Mouse (Mus musculus) CH12.LX (cell line): ENCODE data around the gene Prkce. TPM values are rescaled to one million over a fixed set of nuclear protein-coding genes. Genes with fewer than 3 reads are reported as not detected.

Experiments
- DNase-seq: peaks from one replicate; pipeline ENCODE4 v3.0.0-alpha.2; 2013; ENCODE audit errors: extremely low read depth
- H3K27ac ChIP-seq: 2 replicates; pipeline ENCODE4 v1.5.1; 2012; ENCODE audit warnings: low read depth, mild to moderate bottlenecking, control low read depth, moderate library complexity; ENCODE audit not compliant: insufficient read depth
- H3K27me3 ChIP-seq: replicated peaks from 2 replicates; pipeline ENCODE3; 2012; ENCODE audit warnings: inconsistent platforms
- H3K36me3 ChIP-seq, 2 experiments: replicated peaks in 1 of 2; 2 replicates each; pipeline versions ENCODE3 to v1.6.1; 2012; ENCODE audit warnings: inconsistent platforms in 1 of 2, low read length in 1 of 2, mild to moderate bottlenecking in 1 of 2, mixed read lengths in 1 of 2, moderate library complexity in 1 of 2; ENCODE audit not compliant: control insufficient read depth in 1 of 2, insufficient read depth in 1 of 2
- H3K4me1 ChIP-seq, 2 experiments: 2 replicates each; pipeline ENCODE4 v1.6.1; 2012; ENCODE audit warnings: inconsistent platforms in 1 of 2, moderate library complexity in 1 of 2; ENCODE audit not compliant: insufficient read depth in 2 of 2, control insufficient read depth in 1 of 2
- H3K4me2 ChIP-seq: 2 replicates; pipeline ENCODE4 v1.6.1; 2012; ENCODE audit warnings: low read depth, mild to moderate bottlenecking, control low read depth; ENCODE audit not compliant: poor library complexity, insufficient read depth, severe bottlenecking
- H3K4me3 ChIP-seq, 3 experiments: fragments of 150-350 bp in 1 of 3; sonication (generic) in 1 of 3; replicated peaks in 1 of 3; 2 replicates each; pipeline versions ENCODE3 to v1.5.1; 2011 to 2012; ENCODE audit warnings: low read depth in 2 of 3, low read length in 2 of 3, mild to moderate bottlenecking in 2 of 3, moderate library complexity in 2 of 3, control low read depth in 1 of 3, improper control_type of control experiment in 1 of 3, inconsistent platforms in 1 of 3, mixed read lengths in 1 of 3; ENCODE audit not compliant: poor library complexity in 1 of 3
- H3K79me2 ChIP-seq: replicated peaks from 2 replicates; pipeline ENCODE4 v1.6.1; 2012; ENCODE audit warnings: mild to moderate bottlenecking, moderate library complexity; ENCODE audit not compliant: control insufficient read depth, poor library complexity, insufficient read depth, severe bottlenecking; ENCODE audit errors: extremely low read depth
- H3K9ac ChIP-seq: 2 replicates; pipeline ENCODE4 v1.6.1; 2012; ENCODE audit warnings: low read depth, mild to moderate bottlenecking, control low read depth, moderate library complexity; ENCODE audit not compliant: insufficient read depth
- H3K9me3 ChIP-seq: replicated peaks from 2 replicates; pipeline ENCODE3; 2012; ENCODE audit warnings: low read length, inconsistent platforms, mixed read lengths
- CTCF ChIP-seq, 2 experiments: IDR thresholded peaks in 1 of 2; conservative IDR thresholded peaks in 1 of 2; 2 replicates each; pipeline ENCODE4 v1.5.1; 2011 to 2012; ENCODE audit warnings: low read depth in 2 of 2, low read length in 2 of 2, improper control_type of control experiment in 1 of 2, inconsistent platforms in 1 of 2, mild to moderate bottlenecking in 1 of 2, moderate library complexity in 1 of 2
- E2F4 ChIP-seq: IDR thresholded peaks from 2 replicates; pipeline ENCODE4 v1.6.1; 2011; ENCODE audit warnings: low read depth, low read length, improper control_type of control experiment; ENCODE audit not compliant: insufficient replicate concordance
- ELF1 ChIP-seq: IDR thresholded peaks from 2 replicates; pipeline ENCODE4 v1.6.1; 2014; ENCODE audit warnings: low read depth, mild to moderate bottlenecking, inconsistent platforms, low read length, improper control_type of control experiment
- EP300 ChIP-seq: IDR thresholded peaks from 2 replicates; pipeline ENCODE4 v1.6.1; 2011; ENCODE audit warnings: low read length, improper control_type of control experiment
- GABPA ChIP-seq: IDR thresholded peaks from 2 replicates; pipeline ENCODE4 v1.6.1; 2012; ENCODE audit warnings: low read depth, low read length, improper control_type of control experiment, inconsistent platforms; ENCODE audit not compliant: insufficient replicate concordance
- HCFC1 ChIP-seq: IDR thresholded peaks from 2 replicates; pipeline ENCODE4 v1.6.1; 2012; ENCODE audit warnings: low read depth, mild to moderate bottlenecking, inconsistent platforms, low read length, improper control_type of control experiment
- IRF4 ChIP-seq: IDR thresholded peaks from 2 replicates; pipeline ENCODE4 v1.6.1; 2014; ENCODE audit warnings: low read depth, mild to moderate bottlenecking, inconsistent platforms, low read length, improper control_type of control experiment
- JUN ChIP-seq: IDR thresholded peaks from 2 replicates; pipeline ENCODE4 v1.6.1; 2011; ENCODE audit warnings: low read depth, mild to moderate bottlenecking, low read length, improper control_type of control experiment, moderate library complexity; ENCODE audit not compliant: insufficient read depth
- JUND ChIP-seq: conservative IDR thresholded peaks from 2 replicates; pipeline ENCODE4 v1.6.1; 2011; ENCODE audit warnings: low read depth, low read length, improper control_type of control experiment
- MAFK ChIP-seq: IDR thresholded peaks from 2 replicates; pipeline ENCODE4 v1.6.1; 2011; ENCODE audit warnings: low read length, improper control_type of control experiment; ENCODE audit not compliant: insufficient replicate concordance
- MYC ChIP-seq: IDR thresholded peaks from 2 replicates; pipeline ENCODE4 v1.6.1; 2011; ENCODE audit warnings: low read depth, mild to moderate bottlenecking, improper control_type of control experiment, low read length
- NELFE ChIP-seq: IDR thresholded peaks from 2 replicates; pipeline ENCODE4 v1.6.1; 2011; ENCODE audit warnings: low read depth, low read length, improper control_type of control experiment
- NRF1 ChIP-seq: IDR thresholded peaks from 2 replicates; pipeline ENCODE4 v1.6.1; 2014; ENCODE audit warnings: low read depth, mild to moderate bottlenecking, inconsistent platforms, low read length, improper control_type of control experiment, moderate library complexity
- POLR2AphosphoS2 ChIP-seq: IDR thresholded peaks from 2 replicates; pipeline ENCODE4 v1.6.1; 2011; ENCODE audit warnings: low read depth, low read length, improper control_type of control experiment
- RAD21 ChIP-seq: IDR thresholded peaks from 2 replicates; pipeline ENCODE4 v1.6.1; 2011; ENCODE audit warnings: low read depth, mild to moderate bottlenecking, low read length, improper control_type of control experiment, moderate library complexity
- RCOR1 ChIP-seq: conservative IDR thresholded peaks from 2 replicates; pipeline ENCODE4 v1.6.1; 2012; ENCODE audit warnings: low read depth, mild to moderate bottlenecking, inconsistent platforms, low read length, improper control_type of control experiment
- SMC3 ChIP-seq: IDR thresholded peaks from 2 replicates; pipeline ENCODE4 v1.6.1; 2011; ENCODE audit warnings: low read depth, low read length, improper control_type of control experiment
- TBP ChIP-seq: conservative IDR thresholded peaks from 2 replicates; pipeline ENCODE4 v1.6.1; 2011; ENCODE audit warnings: low read depth, low read length, improper control_type of control experiment
- USF2 ChIP-seq: conservative IDR thresholded peaks from 2 replicates; pipeline ENCODE4 v1.6.1; 2011; ENCODE audit warnings: low read depth, low read length, improper control_type of control experiment
- ZC3H11A ChIP-seq: IDR thresholded peaks from 2 replicates; pipeline ENCODE4 v1.6.1; 2012; ENCODE audit warnings: low read depth, mild to moderate bottlenecking, inconsistent platforms, low read length, improper control_type of control experiment
- ZKSCAN1 ChIP-seq: IDR thresholded peaks from 2 replicates; pipeline ENCODE4 v1.6.1; 2012; ENCODE audit warnings: low read depth, inconsistent platforms, low read length, improper control_type of control experiment, borderline replicate concordance
- ZMIZ1 ChIP-seq: IDR thresholded peaks from 2 replicates; pipeline ENCODE4 v1.6.1; 2012; ENCODE audit warnings: low read depth, mild to moderate bottlenecking, inconsistent platforms, low read length, improper control_type of control experiment
- ZNF384 ChIP-seq: IDR thresholded peaks from 2 replicates; pipeline ENCODE4 v1.6.1; 2012; ENCODE audit warnings: low read depth, low read length, improper control_type of control experiment, inconsistent platforms
- dilution Hi-C: fragments of 300-500 bp; cut with MboI; formaldehyde crosslinking; loops from 2 replicates; pipeline ENCODE4 v1.14.3; 2020; ENCODE audit warnings: low sequenced_read_pairs; ENCODE audit not compliant: extremely low pct_unique_long_range_greater_than_20kb, extremely low pct_ligation_motif_present
- in situ Hi-C: fragments of 300-500 bp; cut with MboI; formaldehyde crosslinking; loops from 3 replicates; pipeline ENCODE4 v1.14.3; 2019; ENCODE audit warnings: low sequenced_read_pairs, low pct_ligation_motif_present, low pct_unique_long_range_greater_than_20kb, mixed read lengths
- polyA plus RNA-seq: library from polyadenylated mRNA; unstranded; fragments of >175 nt; gene quantifications from 2 replicates; pipeline ENCODE4 v1.2.1, GENCODE M21; 2012; ENCODE audit warnings: low read depth; ENCODE audit not compliant: insufficient read length
- total RNA-seq, 2 experiments: library from RNA; depleted of rRNA; stranded (reverse); fragments of 300-350 nt in 1 of 2; fragments of >200 nt in 1 of 2; gene quantifications; 2 replicates each; pipeline ENCODE4 v1.2.3; 2012 to 2014

The Prkce gene
- total and polyA plus RNA-seq, 3 experiments, result 4.1 to 13.2 (median 11.4) TPM

DNA sequence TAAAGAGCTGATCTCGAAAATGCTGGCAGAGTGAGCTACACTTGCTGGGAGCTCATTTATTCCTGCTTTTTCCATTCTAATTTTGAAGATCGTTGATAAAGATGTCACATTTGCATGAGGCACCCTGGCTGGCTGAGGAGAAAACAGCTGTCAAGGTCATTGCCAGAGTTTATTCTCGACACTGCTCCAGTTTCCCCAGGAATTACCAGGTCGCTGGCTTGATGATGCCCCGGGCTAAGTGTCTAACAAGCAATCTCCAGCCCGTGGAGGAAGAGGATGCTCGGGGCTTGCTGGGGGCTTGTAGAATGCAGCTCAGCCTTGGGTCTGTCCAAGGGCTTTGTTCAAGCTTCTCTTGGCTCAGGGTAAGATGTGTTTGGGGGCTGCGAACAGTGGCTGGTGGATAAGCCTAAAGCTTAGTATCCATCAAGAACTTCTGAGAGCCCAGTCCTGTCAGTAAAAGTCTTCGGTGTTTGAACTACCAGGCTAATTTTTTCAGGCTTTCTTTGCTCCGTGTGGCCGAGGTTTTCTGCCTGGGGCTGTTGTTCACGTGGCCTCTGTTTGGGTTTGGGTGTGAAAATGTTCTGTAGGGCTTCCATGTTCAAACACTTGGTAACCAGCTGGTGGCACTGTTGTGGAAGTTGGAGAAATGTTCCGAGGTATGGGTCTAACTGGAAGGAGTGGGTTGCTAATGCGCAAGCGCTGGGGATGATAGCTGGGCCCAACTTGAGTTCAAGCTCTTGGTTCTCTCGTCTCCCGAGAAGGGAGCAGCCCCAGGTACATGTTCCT lies 293.3 kb downstream of the Prkce start:
- TF ChIP-seq ELF1 (no peak), RAD21 (peak; percentile 32), CTCF (conservative IDR thresholded peaks at IDR 0.05 in 1 of 2, IDR thresholded peaks at IDR 0.05 in 1 of 2; ENCODE audit: low read depth in 2 of 2, low read length in 2 of 2) (peak in 1 of 2 experiments; percentile 53; a peak in 2 of 4 replicates), USF2 (no peak), POLR2AphosphoS2 (no peak), HCFC1 (no peak), GABPA (no peak), JUN (no peak), ZKSCAN1 (no peak), MYC (no peak), RCOR1 (no peak), E2F4 (no peak), ZNF384 (no peak), SMC3 (peak; percentile 25), TBP (no peak), ZC3H11A (no peak), NELFE (no peak), ZMIZ1 (no peak), JUND (no peak), IRF4 (no peak), EP300 (no peak), MAFK (no peak), NRF1 (no peak)
- TF ChIP-seq, all 38 proteins: peak for 3
- Histone ChIP-seq H3K27me3 (no peaks in the 10 kb centered on the region), H3K4me1 (peaks cover 37 to 78% of the 10 kb centered on the region in 2 experiments), H3K36me3 (peaks cover 0 to 13% of the 10 kb centered on the region in 2 experiments), H3K4me2 (no peak overlapping the region), H3K9ac (no peak overlapping the region), H3K4me3 (no peak overlapping the region), H3K79me2 (no peaks in the 10 kb centered on the region), H3K9me3 (no peaks in the 10 kb centered on the region), H3K27ac (no peak overlapping the region)
- dilution Hi-C loops (no loop called here), in situ Hi-C loops (loop anchor here (25.0 kb wide), 1 partner anchor 799 kb away; no protein-coding TSS in a partner anchor)
- no peak for DNase-seq
